Mouse (Mus musculus) Muller cell, postnatal 12 days (primary cell): ENCODE data around the gene Xcr1.

ENCODE experiments used
- DNase-seq: peaks from one replicate; pipeline ENCODE4 v3.0.0-alpha.2; 2015; ENCODE audit errors: inconsistent ontology term

Gene Xcr1

DNA sequence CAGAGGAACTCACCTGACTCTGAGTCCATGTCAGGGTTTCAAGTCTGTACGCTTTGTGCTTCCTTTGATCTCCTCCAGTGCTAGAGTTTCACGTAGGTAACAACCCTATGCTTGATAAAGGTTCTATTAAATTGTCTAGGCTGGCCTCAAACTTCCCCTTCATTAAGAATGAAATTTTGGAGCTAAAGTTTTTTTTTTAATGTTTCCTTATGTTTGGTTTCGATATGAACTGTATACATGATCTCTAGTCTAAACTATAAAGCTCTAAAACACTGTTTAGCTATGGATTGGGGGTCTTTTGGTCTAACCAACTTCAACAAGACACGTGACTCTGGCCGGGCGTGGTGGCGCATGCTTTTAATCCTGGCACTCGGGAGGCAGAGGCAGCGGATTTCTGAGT, at the start of gene Xcr1:
Xcr1 (minus strand) TSS at position 101 of the 400 bp plus-strand sequence.
- no peak for DNase-seq

DNA sequence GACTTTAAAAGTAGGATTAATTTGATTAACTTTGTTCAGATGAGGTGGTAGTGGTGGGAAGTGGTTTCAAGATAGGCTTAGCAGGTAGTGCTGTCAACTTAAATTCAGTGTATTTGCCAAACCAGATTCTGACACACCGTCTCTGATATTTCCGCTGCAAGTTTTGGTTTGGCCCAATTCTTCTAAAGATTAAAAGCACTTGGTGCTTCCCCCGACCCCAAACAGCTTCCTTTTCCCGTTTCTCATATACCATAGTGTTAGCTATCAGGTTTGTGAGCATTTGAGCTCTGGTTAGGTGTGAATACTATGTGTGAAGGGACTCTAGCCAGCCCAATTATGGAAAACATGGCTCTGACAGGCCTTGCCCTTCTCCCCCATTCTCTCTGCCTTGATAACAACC, 10.2 kb upstream of the Xcr1 start:
- no peak for DNase-seq

DNA sequence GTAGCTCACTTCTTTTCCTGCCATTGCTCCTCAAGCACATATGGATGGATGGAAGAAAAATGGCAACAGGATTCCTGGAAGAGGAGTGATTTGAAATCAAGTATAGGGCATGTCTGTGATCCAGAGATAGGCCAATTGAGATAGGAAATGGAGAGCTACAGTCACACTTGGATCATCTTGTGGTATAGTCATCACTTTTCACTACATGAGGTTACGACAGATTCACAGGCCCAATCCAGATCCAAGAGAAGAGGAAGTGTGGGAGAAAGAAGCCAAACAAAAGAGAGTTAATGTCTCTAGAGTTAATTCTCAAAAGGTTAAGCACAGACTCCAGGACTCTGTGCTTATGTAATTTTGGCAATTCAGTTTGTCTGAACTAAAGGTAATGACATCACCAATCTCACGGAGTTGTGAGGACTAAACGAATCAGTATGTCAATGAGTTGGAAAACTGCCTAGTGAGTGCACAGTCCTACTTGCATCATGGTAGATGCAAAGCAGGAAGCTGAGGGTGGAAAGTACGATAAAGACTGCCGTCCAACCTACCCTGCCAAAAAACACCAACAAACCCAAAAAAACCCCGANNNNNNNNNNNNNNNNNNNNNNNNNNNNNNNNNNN, 7.4 kb upstream of the Xcr1 start:
- DNase-seq = no peak

DNA sequence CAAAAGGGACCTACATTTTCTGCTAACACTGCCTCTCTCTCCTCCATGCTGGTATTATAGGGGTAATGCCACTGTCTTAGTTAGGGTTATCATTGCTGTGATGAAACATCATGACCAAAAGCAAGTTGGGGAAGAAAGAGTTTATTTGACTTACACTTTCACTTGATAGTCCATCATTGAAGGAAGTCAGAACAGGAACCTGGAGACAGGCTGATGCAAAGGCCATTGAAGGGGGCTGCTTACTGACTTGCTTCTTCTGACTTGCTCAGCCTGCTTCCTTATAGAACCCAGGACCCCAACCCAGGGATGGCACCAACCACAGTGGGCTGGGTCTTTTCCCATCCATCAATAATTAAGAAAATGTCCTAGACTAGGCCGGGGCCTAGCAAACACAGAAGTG, 1.8 kb upstream of the Xcr1 start:
- no peak for DNase-seq

DNA sequence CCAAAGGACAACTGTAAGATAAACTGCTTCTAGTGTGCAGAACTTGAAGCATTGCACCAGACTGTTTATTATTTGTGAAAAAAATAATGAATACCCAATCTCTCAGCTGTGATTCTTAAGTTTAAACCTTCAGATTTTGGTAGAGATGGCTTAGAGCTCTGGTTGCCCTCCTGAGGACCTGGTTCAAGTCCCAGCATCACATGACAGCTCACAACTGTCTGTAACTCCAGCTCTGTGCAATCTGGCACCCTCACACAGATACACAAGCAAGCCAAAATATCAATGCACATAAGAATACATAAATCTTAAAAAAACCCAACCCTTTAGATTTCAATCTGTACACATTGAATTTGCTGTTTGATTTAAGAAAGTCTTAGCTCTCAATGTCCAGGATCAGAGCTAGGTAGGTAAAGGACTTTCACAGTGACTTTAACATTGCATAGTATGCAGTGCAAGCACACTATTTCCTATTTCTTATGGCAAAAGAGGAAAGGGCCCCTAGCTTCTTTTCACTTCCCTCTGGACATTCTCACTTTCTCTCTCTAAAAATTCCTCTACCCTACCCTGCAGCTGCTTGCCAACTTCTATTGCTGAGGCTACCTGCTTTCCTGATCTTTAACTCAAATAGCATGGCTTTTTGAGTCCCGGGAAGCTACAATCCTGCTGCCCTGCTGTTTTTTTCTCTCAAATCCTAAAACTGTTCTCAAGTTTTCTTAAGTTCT, 1.2 kb upstream of the Xcr1 start:
- no peak for DNase-seq

DNA sequence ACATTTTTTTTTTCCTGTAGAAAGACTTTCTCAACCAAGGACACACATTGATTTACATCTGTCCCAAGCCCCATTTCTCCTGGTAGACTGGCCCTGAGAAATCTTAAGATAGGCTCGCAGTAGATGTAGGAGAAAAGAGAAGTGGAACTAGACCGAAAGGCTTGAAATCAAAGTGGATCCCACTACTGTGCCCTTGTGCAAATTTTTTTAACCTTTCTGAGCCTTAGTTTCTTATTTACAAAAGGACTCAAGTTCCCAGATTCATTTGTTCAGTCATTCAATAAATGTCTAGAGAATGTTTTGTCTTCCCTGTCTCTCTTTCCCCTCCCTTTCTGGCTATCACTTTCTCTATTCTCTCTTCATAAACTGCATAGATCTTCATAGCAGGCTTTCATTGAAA, 5.0 kb downstream of the Xcr1 start:
- no peak for DNase-seq

DNA sequence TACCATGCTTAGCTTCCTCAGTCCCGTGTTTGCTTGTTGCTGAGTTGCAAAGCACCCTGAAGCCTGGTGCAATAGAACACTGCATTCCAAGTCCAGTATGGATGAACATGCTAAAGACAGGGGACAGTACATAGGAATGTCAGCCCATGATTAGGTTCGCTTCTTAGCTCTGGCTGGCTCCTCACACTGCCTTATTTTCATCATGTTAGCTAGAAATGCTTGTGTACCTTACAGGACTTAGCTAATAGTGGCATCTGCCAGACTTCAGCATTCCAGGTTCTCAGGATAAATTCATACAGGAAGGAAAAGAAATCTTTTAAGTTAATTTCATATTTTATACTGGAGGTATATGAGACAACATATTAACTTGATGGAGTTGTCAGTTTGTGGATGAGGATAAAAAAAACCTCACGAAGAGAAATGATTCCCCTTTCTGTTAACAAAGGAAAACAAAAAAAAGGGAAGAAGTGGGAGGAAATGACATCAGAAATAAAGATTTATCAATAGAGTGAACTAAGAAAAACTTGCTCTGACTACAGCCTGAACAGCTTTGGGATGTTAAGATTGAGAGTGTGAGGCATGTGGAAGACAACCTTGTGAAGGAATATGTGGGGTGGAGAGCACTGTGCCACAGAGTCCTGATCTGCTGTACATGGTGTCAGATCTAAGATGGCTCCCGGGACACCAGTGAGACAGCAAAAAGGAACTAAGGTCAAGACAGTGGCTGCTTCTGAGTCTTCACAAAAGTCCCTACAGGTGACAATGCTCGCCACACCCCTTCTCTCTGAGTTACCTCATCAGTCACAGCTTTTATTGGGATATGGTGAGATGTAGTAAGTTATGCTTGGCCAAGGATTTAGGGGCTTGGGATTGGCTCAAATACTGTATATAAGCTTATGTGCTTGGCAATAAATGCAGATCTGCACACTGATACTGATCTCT, 9.1 kb downstream of the Xcr1 start:
- peak; percentile 16 for DNase-seq

DNA sequence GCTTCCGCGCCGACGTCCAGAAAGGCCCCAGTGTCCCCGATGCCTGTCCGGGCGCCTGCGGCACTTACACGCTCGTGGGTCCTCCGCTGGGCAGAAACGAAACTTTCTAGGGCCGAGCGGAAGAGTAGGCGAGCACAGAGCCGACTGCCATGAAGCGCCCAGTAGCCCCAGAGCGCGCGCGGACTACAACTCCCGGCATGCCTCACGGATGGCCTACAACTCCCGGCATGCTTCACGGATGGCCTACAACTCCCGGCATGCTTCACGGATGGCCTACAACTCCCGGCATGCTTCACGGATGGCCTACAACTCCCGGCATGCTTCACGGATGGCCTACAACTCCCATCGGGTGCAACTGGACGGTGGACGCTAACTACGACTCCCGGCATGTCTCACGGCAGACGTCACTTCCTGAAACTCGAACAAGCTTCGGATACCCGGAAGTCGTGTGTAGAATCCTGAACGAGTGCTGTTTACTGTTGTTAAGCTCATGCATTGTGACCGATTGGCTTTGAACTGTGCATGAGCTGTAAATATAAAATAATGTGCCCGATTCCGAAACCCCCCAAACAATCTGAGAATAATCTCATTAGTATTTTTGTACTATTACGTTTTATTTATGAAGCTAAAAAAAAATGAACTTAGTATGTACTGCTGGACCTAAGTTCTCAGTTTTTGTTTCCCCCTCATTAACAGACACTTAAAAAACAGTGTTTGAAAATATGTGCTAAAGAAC, 9.9 kb downstream of the Xcr1 start, which contains the start of gene Fyco1:
Fyco1 (minus strand) TSS at position 187 of the 736 bp plus-strand sequence.
- DNase-seq = peak; percentile 90

DNA sequence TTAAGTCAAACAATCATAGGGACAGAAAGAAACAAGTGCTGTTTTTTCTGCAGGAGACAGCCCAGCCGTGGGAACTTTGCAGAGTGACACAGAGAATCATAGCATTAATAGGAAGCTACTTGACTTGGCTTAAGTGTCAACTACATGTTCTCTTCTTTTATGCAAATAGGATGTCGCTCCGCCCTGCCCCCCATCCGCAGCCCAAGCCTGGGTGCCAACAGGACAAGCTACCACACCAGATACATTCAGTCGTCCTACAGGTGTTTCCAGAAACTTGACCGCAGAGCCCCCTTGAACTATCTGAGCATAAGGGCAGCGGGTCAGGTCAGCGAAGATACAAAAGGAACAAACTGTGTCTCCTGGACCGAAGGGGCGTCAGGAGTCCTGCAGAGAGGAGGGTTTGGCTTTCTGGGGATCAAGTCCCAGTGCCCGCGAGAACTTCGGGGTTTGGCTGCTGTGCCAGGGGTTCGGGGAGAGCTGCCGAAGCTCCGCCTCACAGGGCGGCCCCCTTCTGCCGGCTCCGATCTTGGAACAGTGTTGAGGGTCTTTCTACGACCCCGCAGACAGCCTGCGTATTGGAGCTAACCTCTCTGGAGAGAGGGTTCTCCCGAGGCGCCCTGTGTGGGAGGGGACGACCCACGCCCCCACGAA, 10.6 kb downstream of the Xcr1 start:
- DNase-seq = peak; percentile 85

DNA sequence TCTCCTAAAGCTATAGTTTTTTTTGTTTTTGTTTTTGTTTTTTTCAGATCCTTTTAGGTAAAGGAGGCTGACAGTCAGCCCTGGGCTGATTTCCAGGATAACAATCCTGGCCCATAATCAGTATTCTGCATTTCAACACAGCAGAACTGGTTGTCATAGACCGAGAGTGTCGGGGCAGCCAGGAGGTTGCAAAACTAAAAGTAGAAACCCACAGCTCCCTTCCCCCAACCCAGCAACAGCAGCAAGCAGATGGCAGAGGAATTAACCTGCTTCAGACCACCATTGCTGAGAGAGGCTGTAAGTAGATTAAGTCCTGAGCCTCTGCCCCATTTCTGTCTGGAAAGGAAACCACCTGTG, 11.1 kb downstream of the Xcr1 start:
- peak; percentile 55 for DNase-seq

DNA sequence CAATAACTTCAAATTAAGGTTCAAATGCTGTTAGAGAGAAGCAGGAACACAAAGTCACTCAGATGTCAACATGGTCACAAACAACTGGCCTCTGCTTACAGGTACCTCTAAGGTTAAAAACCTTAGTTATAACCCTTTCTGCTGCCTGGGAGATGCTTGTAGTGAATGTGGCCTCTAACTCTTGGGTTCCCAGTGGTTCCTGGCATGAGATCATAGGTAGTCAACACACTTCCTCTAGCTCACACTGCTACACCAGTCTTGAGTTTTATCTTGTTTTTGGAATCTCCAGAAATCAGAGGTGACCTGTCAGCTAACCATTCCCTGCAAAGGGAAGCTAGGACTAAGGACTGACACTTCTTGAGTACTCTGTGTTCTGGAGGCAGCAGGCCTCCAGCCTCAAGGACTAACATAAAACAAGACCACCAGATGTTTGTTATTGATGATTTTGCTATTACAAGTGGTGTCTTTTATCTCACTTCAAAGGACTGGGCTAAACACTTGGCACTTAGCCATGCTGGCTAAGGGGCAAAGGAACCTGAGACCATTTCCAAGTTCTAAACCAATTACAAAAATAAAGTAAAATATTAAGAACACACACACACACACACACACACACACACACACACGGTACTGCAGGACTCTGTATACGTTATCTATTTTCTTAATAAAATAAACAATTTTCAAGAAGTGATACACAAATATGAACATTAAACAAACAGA, 11.7 kb downstream of the Xcr1 start:
- DNase-seq = no peak

DNA sequence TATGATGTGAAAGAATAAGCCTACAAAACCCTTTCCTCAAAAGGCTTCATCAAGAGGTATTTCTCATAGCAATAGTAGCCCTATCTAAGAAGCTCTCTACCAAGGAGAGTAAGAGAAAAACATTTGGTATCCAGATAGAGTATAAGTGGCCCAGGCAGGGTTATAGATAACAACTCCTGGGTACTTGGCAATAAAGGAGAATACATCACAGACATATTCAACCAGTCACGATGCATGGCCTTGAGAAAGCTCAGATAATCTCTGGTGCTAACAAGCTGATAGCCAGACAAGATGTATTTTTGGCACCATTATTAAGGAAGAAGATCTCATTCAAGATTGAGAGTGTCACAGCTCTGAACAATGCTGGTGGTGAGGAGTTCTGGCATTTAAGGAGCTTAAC, 15.3 kb downstream of the Xcr1 start:
- no peak for DNase-seq

DNA sequence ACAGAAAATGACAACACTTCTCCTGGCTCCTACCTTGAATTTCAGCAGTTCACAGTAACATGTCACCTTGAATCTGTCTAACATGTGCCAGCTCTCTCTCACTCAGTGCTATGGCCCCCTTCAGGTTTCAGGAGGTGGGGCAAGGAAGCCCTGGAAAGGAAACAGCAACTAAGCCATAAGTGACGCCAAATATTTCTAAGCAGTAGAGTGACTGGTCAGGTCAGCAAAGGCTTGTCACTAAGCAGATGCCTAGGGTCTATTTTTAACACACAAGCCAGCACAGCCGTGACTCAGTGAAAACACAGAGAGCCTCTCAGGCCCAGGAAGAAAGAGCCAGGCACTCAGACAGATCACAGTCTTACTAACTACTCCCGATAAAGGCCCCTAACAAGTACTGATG, 16.7 kb downstream of the Xcr1 start:
- peak; percentile 37 for DNase-seq

DNA sequence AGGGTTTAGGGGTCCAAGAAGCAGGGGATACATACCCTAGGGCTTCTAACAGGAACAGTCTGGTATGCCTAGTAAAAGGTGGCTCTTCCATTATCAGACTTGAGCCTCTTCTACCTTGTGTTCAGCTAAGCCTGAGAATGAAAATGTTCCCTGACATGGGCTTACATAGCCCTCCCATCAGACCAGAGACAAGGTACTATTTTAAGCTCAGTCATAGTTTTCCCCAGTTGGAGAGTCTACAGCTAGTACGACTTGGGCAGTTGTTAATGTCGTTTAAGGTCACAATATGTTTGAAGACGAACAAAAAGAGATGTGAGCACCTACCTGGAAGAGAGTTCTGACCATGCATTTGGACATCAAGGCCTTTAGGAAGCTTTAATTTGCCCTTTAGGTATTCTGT, 17.4 kb downstream of the Xcr1 start:
- DNase-seq = no peak

DNA sequence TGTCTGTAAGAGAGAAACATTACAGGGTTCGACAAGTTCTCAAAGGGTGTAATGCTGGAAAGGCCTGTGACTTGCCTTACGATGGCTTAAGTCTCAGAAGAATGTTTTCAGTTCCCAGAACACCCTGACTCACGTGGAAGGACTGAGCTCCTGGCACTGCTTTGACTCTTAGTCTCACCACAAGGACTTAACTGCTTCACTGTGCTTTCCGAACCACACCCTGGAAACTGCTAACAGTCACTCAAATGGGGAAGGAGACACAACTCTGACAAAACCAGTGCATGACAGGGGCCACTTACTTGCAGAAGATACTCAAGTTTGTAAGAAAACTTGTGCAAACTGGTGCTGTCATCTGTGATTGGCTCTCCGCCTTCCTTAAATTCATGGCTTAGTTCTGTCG, 21.6 kb downstream of the Xcr1 start:
- DNase-seq = no peak

DNA sequence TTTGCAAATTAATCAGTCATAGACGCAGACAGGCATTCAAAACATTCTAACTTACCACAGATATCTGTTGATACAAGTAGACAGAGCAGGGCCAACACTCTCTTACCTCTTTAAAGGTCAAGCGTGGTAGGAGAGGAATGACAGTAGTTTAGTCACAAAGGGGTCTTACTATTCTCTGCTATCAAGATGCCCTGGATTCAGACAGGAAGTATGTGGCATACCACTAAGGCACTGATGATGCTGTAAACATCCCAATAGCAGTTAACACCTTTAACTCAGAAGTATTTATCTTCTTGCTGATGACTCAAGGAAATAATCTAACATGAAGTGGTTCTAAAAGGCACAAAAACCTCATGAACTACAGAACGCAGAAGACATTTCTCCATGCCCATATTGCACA, 26.0 kb downstream of the Xcr1 start:
- no peak for DNase-seq

DNA sequence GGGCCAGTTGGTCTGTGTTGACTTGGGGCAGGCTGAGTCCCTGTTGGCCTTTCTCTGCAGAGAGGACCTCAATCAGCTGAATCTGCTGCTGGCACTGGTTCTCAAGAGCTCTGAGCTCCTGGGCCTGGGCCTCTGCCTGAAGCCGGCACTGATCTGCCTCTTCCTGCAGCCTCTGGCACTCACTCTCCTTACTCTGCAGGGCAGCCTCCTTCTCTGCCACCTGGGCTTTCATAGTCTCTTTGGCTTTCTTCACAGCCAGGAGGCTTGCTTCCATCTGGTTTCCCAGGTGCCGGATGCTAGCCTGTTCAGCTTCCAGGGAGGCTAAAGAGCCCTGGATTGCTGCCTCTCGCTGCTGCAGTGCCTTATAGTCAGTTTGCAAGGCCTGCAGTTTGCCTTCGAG, 32.9 kb downstream of the Xcr1 start:
- DNase-seq = no peak

DNA sequence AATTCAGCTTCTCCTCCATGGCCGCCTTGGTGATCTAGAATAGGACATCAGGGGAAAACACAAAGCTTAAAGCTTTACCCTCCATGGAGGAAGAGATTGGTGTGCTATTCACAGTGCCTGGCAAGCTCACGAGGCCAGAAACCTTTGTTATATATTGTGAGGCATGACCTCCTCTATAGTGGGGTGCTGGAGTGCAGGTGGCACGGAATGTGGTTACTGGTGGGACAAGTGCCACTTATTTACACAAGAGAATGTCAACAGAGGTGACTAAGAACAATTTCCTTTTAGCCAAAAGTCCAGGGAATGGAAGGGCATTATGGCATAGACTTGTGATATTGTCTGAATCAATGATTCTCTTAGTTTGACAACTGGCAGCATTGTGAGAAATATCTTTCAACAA, 35.2 kb downstream of the Xcr1 start:
- no peak for DNase-seq

DNA sequence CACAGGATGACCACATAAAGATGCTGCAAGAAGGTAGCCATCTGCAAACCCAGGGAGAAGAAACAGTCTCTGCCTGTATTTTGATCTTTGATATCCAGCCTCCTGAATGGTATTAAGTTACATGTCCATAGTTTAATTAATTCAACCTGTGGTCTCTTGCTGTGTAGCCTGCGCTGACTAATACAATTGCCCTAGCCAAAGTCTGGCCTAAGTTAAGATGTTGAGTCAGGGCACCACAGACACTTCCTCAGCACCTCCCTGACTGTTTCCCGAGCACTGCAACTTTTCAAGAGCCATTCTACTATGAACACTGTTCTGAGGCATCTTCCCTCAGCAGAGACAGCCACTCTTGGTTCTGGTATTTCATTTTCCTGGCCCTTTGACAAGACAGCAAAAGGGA, 43.2 kb downstream of the Xcr1 start:
- no peak for DNase-seq

DNA sequence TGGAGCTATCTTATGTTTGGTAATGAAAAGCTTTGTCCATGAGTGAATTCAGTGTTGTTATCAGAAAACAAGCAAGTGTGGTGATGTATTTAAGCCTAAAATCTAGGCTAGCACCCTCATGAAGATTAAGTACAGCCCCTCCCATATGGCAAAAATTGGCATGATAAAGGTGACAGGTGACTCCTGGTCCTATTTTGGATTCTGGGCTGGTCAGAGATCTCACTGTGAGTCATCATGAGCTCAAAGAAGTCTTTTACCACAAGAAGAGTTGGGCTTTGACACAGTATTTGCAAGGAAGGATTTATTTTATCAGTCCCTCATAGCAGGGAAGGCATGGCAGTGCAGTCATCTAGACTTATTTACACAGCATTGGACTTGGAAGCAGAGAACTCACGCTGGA, 45.8 kb downstream of the Xcr1 start:
- DNase-seq = no peak

DNA sequence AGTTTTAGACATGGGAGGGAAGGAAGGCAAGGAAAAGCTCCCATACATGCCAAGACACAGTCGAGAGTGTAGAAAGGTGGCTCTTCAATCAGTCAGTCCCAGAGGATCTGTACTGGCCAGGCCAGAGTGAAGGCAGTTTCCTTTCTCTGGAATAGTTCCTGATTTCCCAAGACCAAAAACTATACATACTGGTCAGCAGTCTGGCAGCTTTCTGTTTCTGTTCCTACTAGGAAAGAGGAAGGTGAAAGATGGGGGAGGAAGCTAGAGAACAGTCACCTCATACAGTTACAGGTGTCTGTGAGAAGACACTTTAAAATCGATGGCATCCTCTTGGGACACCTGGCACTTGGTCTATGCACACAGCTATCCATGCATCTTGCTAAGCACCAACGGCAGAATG, 46.4 kb downstream of the Xcr1 start:
- DNase-seq = no peak
